Mouse (Mus musculus) heart, postnatal 0 days (tissue): ENCODE results near the gene Xrra1.

Experiments
- CTCF ChIP-seq: IDR thresholded peaks from 2 replicates; pipeline ENCODE4 v1.5.1; 2016; ENCODE audit warnings: antibody characterized with exemption, control low read depth, low read depth
- EP300 ChIP-seq: IDR thresholded peaks from 2 replicates; pipeline ENCODE4 v1.6.1; 2016; ENCODE audit warnings: antibody characterized with exemption, low read depth

- no peak for TF ChIP-seq CTCF
- no peak for TF ChIP-seq EP300
These were observed 15.0 kb downstream of the Xrra1 start for GRCm38 (mm10) chr7:99873965-99874364.
